Mouse (Mus musculus): ENCODE results near the gene Nxph3. TPM values are rescaled to one million over a fixed set of nuclear protein-coding genes. Genes with fewer than 3 reads are reported as not detected.

The Nxph3 gene
- total and polyA plus RNA-seq, 3 experiments = 0.17 TPM; not detected in 2

GRCm38 (mm10) chr11:95500412-95500811, 14.0 kb downstream of the Nxph3 start:
- Histone ChIP-seq H3K9me3 (replicated peaks; ENCODE audit: low read length) (no peaks in the 10 kb centered on the region), H3K27me3 (replicated peaks) (peaks cover 24% of the 10 kb centered on the region), H3K27ac (ENCODE audit: insufficient read depth, low read depth) (no peak overlapping the region), H3K4me1 (ENCODE audit: control insufficient read depth in 1 of 2, insufficient read depth in 2 of 2) (peaks cover 12 to 14% of the 10 kb centered on the region in 2 experiments), H3K4me2 (ENCODE audit: insufficient read depth, low read depth, poor library complexity, severe bottlenecking) (no peak overlapping the region), H3K36me3 (replicated peaks in 1 of 2; ENCODE audit: control insufficient read depth in 1 of 2, insufficient read depth in 1 of 2, low read length in 1 of 2) (peaks cover 2 to 28% of the 10 kb centered on the region in 2 experiments), H3K79me2 (replicated peaks; ENCODE audit: control insufficient read depth, extremely low read depth, insufficient read depth, poor library complexity, severe bottlenecking) (no peaks in the 10 kb centered on the region), H3K4me3 (replicated peaks in 1 of 3; ENCODE audit: low read depth in 2 of 3, low read length in 2 of 3, poor library complexity in 1 of 3) (no peak overlapping the region), H3K9ac (ENCODE audit: insufficient read depth, low read depth) (no peak overlapping the region)
- TF ChIP-seq USF2 (conservative IDR thresholded peaks at IDR 0.05; ENCODE audit: low read depth, low read length) = no peak
- in situ Hi-C loops (cut with MboI; ENCODE audit: low pct_ligation_motif_present, low pct_unique_long_range_greater_than_20kb, low sequenced_read_pairs) = loop anchor here (10.0 kb wide), 1 partner anchor 376 kb away; the partner anchor contains the start of gene Dlx3
- DNase-seq (ENCODE audit: extremely low read depth) = no peak
- dilution Hi-C loops (cut with MboI; ENCODE audit: extremely low pct_ligation_motif_present, extremely low pct_unique_long_range_greater_than_20kb, low sequenced_read_pairs) = no loop called here

- Histone ChIP-seq H3K36me3 (replicated peaks in 1 of 2; ENCODE audit: control insufficient read depth in 1 of 2, insufficient read depth in 1 of 2, low read length in 1 of 2) (peaks cover 21 to 53% of the 10 kb centered on the region in 2 experiments), H3K9ac (ENCODE audit: insufficient read depth, low read depth) (no peak overlapping the region), H3K9me3 (replicated peaks; ENCODE audit: low read length) (no peaks in the 10 kb centered on the region), H3K27ac (ENCODE audit: insufficient read depth, low read depth) (no peak overlapping the region), H3K4me2 (ENCODE audit: insufficient read depth, low read depth, poor library complexity, severe bottlenecking) (no peak overlapping the region), H3K4me3 (replicated peaks in 1 of 3; ENCODE audit: low read depth in 2 of 3, low read length in 2 of 3, poor library complexity in 1 of 3) (no peak overlapping the region), H3K4me1 (ENCODE audit: control insufficient read depth in 1 of 2, insufficient read depth in 2 of 2) (peaks cover 2% of the 10 kb centered on the region in 2 experiments), H3K79me2 (replicated peaks; ENCODE audit: control insufficient read depth, extremely low read depth, insufficient read depth, poor library complexity, severe bottlenecking) (no peaks in the 10 kb centered on the region), H3K27me3 (replicated peaks) (peaks cover 7% of the 10 kb centered on the region)
- in situ Hi-C loops (cut with MboI; ENCODE audit: low pct_ligation_motif_present, low pct_unique_long_range_greater_than_20kb, low sequenced_read_pairs) (no loop called here), dilution Hi-C loops (cut with MboI; ENCODE audit: extremely low pct_ligation_motif_present, extremely low pct_unique_long_range_greater_than_20kb, low sequenced_read_pairs) (no loop called here)
- no peak for DNase-seq (ENCODE audit: extremely low read depth)
- TF ChIP-seq SIN3A (IDR thresholded peaks at IDR 0.05; ENCODE audit: low read length) = no peak
- TF ChIP-seq MAFK (IDR thresholded peaks at IDR 0.05; ENCODE audit: insufficient replicate concordance, low read length) = no peak
- TF ChIP-seq ZNF384 (IDR thresholded peaks at IDR 0.05; ENCODE audit: low read depth, low read length) = no peak
Observed at GRCm38 (mm10) chr11:95497921-95498320, 16.4 kb downstream of the Nxph3 start.

GRCm38 (mm10) chr11:95495883-95496282, 18.5 kb downstream of the Nxph3 start:
- H3K9me3 ChIP-seq (replicated peaks; ENCODE audit: low read length) = no peaks in the 10 kb centered on the region
- in situ Hi-C loops (cut with MboI; ENCODE audit: low pct_ligation_motif_present, low pct_unique_long_range_greater_than_20kb, low sequenced_read_pairs) = no loop called here
- H3K79me2 ChIP-seq (replicated peaks; ENCODE audit: control insufficient read depth, extremely low read depth, insufficient read depth, poor library complexity, severe bottlenecking) = no peaks in the 10 kb centered on the region
- TF ChIP-seq TCF12 (IDR thresholded peaks at IDR 0.05; ENCODE audit: low read depth, low read length) (no peak), MAZ (IDR thresholded peaks at IDR 0.05; ENCODE audit: low read depth, low read length) (no peak), ZKSCAN1 (IDR thresholded peaks at IDR 0.05; ENCODE audit: borderline replicate concordance, low read depth, low read length) (no peak), NELFE (IDR thresholded peaks at IDR 0.05; ENCODE audit: low read depth, low read length) (no peak), CHD2 (IDR thresholded peaks at IDR 0.05; ENCODE audit: low read length) (no peak)
- no peak overlapping the region for H3K9ac ChIP-seq (ENCODE audit: insufficient read depth, low read depth)
- peaks cover 33 to 72% of the 10 kb centered on the region in 2 experiments for H3K36me3 ChIP-seq (replicated peaks in 1 of 2; ENCODE audit: control insufficient read depth in 1 of 2, insufficient read depth in 1 of 2, low read length in 1 of 2)
- dilution Hi-C loops (cut with MboI; ENCODE audit: extremely low pct_ligation_motif_present, extremely low pct_unique_long_range_greater_than_20kb, low sequenced_read_pairs) = no loop called here
- H3K27ac ChIP-seq (ENCODE audit: insufficient read depth, low read depth) = no peak overlapping the region
- no peak for DNase-seq (ENCODE audit: extremely low read depth)
- no peaks in the 10 kb centered on the region for H3K27me3 ChIP-seq (replicated peaks)
- H3K4me3 ChIP-seq (replicated peaks in 1 of 3; ENCODE audit: low read depth in 2 of 3, low read length in 2 of 3, poor library complexity in 1 of 3) = no peak overlapping the region
- H3K4me2 ChIP-seq (ENCODE audit: insufficient read depth, low read depth, poor library complexity, severe bottlenecking) = no peak overlapping the region
- H3K4me1 ChIP-seq (ENCODE audit: control insufficient read depth in 1 of 2, insufficient read depth in 2 of 2) = no peaks in the 10 kb centered on the region

Measured in CH12.LX (cell line).